Mouse (Mus musculus) ovary, postnatal 36 days (tissue): ENCODE results near the gene Eva1b.
A peak's percentile ranks its signal among the peaks of the same experiment; 100 is the strongest.

Experiments
- DNase-seq: peaks from one replicate; pipeline ENCODE4 v3.0.0; 2022; ENCODE audit warnings: low spot score, mixed read lengths

Gene Eva1b

DNA sequence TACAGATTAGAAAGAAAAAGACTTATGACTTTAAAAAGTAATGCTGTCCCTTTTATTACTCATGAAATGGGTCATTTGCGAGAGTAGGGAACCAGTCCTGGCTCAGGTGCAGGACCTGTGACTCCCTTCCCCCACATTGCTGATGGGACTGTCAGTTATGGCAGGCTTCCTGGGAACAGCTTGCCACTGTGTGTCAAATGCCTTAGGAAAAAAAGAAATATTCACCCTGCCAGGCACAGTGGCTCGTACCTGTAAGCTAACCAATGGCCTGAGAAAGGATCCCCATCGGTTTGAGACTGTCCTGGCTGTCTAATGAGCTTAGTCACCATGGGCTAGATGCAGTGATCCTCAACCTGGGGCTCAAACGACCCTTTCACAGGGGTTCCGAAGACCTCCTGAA, 27.5 kb upstream of the Eva1b start:
- DNase-seq: no peak

DNA sequence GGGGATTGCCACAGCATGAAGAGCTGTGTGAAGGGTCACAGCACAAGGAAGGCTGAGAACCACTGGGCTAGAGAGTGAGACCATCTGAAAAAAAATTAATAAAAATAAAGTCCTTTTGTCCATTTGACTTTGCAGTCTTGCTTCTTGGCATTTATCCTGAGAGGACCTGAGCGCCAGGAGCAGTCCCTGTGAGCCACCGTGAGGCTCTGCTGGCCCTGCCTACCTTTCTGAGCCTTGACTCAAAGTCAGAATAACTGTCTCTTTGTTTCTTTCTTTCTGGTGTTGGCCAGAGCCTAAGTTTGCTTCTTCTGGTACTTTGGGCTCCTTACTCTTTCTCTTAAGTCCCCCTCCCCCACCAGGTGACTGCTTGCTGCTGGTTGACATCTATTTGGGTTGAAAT, 27.0 kb upstream of the Eva1b start:
- DNase-seq: no peak

DNA sequence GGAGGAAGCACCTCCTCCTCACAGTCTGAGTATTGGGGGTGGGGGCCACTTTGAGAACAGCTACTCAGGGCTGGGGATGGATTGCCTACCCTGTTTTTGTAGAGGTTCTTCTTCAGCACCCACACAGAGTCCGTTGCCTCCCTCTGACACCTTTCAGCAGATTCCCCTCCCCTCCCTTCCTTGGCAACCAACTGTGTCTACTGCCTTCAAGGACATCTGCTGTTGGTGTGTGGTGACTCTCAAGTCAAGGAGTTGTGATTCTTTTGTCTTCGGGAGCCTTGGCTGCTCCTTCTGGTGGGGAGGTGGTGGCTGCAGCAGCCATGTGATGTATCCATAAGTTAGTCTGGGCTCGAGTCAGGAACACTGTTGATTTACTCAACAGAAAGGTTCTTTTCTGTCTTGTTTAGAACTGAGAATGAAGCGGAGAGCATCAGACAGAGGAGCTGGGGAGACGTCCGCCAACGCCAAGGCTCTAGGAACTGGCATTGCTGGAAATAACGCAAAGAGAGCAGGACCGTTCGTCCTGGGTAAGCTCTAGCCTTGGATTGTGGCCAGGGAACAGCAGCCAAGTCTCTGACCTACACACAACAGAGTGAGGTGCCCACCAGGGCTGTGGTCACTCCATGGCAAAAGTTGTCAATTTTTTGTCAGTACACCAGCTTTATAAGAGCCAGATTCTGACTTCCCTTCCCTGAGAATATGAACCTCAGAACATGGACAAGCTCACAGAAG, 24.1 kb upstream of the Eva1b start:
- DNase-seq: peak; percentile 21

DNA sequence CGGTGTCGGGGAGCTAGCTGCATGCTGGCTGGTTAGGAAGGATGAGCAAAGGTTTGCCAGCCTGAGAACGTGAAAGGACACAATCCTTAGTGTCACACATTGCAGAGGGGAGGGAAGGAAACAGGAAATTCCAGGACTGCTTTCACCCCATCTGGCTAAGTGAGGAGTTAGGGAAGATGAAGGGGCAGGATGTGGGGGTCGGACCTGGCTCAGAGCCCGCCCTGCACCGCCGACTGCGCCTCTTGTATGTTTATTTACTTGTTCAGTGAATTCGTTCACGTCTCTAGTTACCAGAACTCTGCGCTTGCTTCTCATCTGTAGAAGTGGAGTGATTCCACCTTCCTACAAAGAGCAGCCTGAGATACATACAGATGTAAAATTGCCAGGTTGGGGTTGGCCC, 17.0 kb upstream of the Eva1b start:
- no peak for DNase-seq

DNA sequence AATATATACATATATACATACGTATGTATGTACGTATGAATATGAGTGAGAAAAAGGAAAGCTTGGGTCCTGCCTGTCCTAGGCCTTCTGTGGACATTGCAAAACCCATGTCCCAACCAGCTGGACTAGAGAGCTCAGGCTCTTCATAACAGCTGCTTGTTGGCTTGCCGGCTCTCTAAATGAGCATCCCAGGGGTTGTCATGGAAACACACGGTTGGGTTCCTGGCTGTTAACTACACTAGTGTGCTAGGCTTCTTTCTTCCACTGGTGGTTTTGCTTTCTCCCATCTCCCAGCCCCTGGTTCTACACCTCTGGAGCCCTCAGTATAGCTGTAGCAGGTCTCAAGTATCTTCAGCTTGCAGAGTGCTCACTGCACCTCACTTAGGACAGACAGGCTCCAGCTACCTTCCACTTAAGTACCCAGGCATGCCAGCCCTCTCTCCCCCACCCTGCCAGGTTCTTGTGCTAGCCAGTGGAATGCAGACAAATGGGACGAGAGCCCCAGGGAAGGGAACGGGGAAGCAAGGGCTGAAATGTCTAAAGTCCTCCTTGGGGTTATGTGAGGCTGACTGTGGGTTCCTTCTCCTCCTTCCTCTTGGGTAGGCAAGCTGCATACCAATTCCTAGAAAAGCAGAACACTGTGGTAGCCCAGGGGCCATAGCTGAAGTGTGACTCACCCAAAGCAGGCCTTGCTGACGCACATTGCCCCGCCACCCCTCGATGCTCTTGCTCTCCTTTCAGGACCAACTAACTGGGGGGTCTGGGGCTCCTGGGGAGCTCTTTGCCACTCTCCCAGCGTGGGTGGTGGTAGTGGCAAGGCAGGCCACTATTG, 16.0 kb upstream of the Eva1b start:
- no peak for DNase-seq

DNA sequence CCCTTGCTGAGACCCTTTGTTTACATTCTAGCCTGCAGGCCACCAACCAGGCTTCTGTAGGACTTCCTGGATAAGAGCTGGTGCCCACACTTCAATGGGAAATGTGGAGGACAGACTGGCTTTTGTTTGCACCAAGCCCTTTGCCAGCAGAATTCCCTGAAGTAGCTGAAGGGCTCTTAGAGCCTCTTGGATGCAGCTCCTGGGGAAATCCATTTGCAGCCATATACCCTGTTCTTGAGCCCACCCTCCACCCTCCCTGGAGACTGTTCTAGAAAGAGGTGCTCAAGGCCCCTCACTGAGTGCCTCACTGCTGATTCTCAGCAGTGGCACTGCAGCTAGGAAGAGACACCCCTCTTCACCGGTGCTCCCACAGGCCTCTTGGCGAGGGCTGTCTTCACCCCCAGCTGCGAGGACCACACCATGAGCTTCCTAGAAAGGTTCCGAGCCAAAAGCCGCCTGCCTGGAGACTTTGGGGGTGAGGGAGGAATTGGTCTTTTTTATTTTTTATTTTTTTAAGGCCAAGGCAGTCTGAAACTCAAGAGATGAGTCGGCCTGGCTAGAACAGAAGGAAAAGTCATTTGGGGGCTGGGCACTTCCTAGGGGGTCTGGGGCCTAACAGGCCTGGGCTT, 14.8 kb upstream of the Eva1b start:
- DNase-seq: no peak

DNA sequence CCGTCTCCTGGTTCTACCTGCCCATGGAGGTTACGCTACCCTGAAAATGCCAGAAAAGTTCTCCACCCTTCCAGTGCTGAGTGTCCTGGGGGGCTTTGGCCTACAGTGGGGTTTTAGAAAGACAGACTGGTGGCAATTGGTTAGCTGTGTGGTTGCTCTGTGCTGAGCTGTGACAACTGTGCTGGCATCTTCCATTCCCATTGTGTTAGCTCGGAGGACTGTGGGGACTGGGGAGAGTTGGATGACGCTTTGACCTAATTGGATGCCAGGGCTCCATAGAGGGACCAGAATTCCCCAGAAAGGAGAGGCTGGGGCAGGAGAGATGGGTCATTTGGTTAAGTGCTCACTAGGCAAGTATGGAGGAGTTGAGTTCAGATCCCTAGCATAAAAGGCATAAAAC, 13.3 kb upstream of the Eva1b start:
- DNase-seq: no peak

DNA sequence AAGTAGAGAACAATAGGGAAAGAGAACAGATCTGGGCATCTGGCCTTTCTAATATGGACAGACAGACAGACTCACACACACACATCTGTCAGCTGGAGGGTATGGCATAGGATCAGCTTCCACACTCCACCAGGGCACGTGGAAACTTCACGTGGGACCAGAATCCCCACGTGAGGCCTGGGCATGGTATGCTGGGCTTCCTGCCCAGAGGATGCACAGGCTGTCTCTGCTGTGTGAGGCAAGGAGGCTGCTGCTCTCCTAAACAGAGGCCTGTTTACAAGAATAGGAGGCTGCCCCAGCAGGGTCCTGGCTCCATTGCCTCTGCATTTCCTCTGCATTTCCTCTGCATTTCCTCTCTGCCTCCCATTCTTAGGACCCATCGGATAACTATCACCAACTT, 12.9 kb upstream of the Eva1b start:
- DNase-seq: no peak

DNA sequence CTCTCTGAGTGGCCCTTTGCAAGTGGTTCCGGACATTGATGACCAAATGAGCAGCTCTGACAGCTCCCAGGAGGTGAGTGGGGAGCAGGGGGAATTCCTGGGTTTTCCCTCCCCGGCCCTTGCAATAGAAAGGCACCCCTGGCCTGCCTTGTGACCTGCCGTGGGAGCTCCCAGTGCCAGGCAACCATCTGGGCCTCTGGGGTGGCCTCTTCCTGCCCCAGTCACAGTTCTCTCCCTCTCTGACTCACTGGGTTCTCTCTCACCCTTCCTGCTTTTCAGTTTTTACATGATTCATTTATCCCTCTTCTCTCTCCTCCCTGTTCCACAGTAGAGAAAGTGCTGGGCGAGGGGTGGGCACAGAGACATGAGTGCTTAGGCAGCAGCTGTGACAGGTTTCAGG, 9.8 kb upstream of the Eva1b start:
- DNase-seq: no peak

DNA sequence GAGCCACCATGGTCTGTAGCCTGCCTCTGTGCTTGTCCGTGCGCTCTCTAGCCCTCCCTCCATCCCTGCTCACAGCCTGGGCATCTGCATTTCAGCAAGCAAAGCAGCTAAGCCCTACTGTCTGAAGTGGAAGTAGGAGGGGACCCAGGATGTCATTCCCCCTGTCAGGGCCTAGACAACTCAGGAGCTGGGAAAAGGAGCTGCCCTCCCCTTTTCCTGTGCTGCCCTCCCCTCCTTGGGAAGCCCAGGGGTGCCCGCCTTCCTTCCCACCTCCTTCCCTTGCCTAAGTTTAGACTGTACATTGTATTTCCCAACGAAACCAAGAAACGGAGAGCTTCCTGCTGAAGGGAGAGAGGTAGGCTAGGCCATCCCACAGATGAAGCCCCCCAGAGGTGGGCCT, 6.5 kb upstream of the Eva1b start:
- no peak for DNase-seq

DNA sequence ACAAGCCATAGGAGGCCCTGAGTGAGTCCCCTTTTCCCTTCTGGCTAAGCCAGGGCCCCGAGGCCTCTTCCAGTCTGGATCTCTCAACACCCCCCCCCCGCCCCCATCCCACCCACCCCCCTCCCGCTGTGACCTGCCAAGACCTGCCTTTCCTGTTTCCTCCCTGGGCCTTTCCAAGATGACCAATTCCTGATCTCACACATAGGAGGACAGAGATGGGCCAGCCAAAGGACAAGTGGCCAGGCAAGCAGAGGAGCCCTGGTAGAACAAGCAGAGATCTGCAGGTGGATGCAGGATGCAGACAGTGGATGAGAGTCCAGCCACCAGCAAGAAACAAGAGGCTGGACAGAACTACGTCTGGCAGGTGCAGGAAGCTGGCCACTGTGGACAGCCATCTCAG, 2.1 kb upstream of the Eva1b start:
- no peak for DNase-seq

DNA sequence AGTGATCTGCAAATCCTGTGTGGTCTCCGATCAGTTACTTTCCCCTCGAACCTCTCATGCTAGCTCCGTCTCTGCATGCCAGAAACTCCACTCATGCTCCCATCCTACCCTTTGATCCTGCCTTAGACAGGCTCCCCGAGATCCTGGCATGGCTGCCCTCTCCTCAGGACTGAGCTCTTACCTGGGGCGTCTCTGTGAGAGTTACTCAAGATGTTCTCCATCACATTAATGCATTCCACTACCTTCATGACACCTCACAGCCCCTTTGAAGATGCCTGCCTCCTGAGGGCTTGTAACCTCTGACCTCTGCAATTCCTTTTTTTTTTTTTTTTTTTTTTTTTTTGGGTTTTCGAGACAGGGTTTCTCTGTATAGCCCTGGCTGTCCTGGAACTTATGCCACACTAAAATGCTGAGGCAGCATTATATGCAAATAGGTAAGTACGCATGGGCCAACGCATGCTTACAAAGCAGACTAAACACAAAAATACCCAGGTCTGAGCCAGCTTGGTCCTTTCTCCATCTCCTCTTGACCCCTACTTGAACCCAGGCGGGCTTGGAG, 491 bp upstream of the Eva1b start:
- DNase-seq: no peak

DNA sequence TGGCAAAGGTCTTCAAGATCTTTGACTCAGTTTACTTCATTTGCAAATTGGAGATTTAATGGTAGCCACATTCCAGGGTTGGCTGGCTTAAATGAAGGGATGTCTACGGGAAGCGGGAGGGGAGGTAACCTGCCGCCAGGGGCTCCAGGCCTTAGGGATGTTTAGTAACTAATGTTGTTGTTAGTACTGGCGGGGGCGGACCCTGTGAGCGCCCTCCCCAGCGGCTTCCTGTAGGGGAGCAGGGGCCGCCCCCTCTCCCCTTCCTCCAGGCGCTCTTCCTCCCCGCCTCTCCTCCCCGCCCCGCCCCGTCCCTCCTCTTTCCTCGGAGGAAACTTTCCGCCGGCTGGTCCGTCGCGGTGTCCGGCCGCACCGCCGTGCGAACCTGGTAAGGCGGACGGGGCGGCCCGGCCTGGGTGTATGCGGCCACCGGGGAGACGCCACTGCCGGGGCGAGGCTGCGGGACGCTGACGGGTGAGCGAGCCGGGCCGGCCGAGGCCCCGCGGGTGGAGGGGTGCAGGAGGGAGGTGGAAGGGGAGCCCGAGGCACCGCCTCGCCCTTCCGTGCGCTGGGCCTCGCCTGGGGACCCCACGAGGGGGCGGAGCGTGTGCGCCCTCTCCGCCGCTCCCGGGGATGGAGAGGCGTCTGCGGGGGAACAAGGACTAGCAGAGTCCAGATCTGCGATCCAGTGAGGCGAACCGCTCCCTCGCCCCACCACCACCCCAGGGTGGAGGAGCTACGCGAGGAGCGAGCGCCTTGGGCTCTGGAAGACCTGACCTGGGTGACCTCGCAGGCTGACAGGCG, 817 bp downstream of the Eva1b start:
- DNase-seq: peak; percentile 70

DNA sequence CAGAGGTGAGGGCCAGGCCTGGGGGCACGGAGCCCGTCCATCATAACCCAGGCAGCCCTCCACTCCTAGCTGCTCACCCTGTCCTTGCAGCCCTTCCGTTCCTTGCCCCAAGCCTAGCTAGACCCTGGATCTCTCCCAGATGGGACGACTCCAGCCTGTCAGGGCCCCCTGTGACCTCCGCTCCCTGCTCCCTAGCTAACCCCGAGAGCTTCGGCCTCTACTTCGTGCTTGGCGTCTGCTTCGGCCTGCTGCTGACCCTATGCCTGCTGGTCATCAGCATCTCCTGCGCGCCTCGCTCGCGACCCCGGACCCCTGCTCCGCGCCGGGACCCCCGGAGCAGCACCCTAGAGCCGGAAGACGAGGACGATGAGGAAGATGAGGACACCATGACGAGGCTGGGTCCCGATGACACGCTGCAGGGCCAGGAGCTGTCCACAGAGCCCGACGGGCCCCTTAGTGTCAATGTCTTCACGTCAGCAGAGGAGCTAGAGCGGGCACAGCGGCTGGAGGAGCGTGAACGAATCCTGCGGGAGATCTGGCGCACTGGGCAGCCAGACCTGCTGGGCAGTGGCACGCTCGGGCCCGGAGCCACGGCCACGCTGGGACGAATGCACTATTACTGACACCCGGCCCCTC, 1.6 kb downstream of the Eva1b start:
- no peak for DNase-seq

DNA sequence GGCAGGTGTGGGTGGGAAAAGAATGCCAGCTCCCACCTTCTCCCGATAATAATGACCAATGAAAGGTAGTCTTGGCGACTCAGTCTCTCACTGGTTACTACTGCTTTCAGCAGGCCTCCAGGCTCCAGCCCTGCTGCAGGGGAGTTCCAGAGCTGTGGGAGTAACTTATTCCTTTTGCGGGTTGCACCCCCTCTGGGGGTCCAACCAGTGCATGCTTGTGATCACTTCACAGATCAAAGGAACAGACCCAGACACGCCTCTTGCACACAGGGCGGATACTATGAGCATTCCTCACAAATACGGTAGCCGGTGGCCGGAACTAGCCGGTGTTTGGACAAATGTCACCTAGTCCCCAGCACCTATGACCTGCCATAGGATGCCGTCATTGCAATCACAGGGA, 2.3 kb downstream of the Eva1b start:
- no peak for DNase-seq

DNA sequence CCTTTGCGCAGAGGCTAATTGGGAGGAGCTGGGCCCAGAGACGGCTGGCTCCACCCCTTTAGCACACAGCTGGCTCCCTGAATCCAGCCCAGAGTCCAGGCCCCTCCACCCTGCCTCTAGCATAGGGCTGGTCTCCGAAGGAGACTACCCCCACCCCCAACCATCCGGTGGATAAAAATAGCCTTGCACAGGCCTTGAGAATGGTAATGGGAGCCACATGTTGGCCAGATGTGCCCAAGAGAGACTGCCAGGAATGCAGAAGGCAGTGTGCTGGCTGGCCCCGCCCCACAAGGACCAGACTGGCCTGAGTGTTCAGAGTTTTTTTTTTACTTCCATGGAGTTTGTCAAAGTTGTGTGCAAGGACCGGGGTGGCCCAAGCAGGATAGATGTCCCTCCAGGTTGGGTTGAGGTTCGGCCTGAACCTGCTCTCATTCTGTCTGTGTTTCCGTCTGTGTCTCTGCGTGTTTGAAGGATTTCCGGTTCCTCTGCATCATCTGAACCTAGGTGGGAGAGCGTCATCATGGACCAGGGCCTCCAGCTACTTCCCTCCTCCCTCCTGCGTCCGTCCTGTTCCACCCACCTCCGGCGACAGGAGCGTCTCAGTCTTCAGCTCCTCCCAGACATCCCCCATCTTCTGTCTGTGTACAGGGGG, 2.9 kb downstream of the Eva1b start:
- DNase-seq: peak; percentile 65

DNA sequence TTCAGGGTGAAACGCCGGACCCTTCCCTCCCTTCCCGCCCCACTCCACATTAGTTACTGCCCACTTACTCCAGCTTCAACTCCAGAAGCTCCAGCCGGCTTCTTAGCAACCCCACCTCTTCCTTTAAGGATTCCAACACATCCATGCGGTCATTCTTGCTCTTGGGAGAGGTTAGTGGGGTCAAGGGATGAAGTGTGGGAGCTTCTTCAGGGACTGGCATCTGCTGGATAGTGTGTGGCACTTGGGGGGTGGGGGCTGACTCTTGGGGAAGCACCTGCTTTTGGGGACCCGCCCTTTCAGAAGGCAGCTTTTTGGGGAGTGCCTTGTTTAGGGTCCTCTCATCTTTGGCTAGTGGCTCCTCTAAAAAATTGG, 3.4 kb downstream of the Eva1b start:
- no peak for DNase-seq

DNA sequence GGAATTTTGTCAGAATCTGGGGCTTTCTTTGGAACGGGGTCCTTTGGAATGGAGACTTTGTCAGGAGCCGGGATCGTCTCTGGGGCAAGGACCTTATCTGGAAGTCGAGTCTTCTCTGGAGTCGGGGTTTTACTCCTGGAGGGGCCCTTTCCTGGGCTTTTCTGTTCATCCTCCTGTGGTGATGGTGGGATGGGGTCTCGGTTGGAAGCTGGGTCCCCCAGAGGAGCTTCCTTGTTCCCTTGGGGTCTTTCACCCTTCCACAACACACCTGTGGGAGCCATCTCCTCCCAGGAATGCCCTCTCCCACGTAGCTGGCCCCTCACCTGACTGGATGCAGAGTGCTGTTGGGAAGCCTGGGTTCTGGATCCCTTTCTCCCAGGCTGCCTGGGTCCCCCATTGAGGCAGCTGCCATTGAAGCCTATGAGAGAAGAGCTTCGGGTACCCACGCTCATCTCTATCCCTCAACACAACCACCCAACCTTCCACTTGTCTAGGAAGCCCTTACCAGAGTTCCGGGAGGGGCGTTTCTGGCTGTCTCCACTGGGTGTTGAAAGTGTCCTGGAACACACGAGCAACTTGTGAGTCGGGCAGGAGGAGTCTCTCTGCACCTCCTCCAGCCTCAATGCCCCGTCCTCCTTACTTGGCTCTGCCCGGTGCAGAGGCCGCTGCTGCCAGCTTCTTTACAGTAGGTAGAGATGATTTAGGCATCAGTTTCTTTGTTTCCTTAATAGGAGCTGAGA, 4.3 kb downstream of the Eva1b start:
- DNase-seq: no peak

DNA sequence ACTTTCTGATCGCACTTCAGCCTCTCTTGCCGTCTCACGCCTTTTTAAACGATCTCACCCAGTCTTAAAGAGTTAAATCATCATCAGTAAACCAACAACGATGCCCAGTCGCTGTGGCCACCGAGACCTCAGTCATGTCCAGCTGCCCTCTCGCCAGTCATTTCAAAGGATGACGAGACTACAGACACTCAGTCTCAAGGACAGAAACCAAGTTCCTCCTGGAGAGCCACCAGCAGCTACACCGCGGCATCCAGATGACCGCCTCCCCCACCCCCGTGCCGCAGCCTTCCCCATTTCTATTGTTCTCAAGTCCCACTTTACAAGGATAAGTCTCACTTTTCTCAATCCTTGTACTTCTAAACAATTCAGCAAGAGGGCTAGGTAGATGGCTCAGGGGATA, 5.3 kb downstream of the Eva1b start:
- DNase-seq: no peak

DNA sequence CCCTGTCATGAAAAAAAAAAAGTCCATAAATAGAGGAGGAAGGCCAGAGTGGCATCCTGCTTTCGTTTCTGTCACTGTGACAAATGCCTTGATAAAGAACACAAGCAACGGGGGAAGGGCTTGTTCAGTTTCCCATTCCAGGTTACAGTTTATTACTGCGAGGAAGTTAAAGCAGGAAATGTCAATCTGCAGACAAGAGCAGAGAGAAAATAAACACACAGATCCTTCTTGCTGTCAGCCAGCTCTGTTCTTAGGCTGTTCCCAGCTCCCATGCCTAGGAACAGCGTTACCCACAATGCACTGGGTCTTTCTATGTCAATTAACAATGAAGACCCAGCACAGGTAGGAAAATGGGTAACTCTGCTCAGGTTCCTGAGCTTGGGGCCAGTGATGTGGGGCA, 7.6 kb downstream of the Eva1b start:
- no peak for DNase-seq
